Mouse (Mus musculus): ENCODE data around the gene Slc35a1.
"Not testable (repeated sequence)": the region's sequence is repeated elsewhere in the genome, so short reads cannot be mapped to it uniquely, and the experiment has no call there.

The Slc35a1 gene

DNA sequence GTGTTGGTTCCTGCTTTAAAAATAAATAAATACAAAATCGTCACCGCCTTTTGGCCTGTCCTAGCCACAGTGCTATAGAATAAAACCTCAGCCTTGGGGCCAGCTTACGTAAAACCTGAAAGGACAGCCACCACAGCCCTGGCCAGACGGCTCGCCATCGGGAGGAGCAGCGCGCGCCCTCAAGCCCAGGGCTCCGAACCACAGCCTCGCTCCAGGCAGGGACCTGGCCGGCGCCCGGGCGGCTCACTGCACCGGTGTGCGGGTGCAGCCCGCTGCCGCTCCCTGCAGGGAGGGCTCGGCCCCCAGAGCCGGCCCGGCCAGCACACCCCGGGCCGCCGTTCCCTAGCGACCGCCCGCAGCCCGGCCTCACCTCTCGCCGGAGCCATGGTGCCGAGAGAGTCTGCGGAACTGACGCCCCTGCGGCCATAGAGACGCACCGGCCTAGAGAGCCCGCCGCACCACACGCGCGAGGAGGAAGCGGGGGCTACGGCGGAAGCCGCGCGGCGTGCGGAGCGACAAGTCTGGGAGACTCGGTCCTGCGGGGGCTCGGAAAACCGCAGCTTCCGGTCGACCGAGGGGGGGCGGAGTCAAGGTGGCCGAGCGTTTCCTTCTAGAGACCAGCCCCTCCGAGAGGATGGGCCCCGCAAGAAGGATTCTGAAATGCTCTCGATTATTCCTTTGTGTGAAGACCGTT lies at the start of gene Slc35a1:
Gene Slc35a1, minus strand, starts transcription at position 565 of the 694 bp plus-strand sequence.
- peak; percentile 91 for DNase-seq (ENCODE audit: low spot score)

- no peak for DNase-seq (ENCODE audit: low spot score)
These were observed 47.2 kb upstream of the Slc35a1 start for GRCm38 (mm10) chr4:34734461-34734860.

- not testable (repeated sequence) for DNase-seq (ENCODE audit: low spot score)
These were observed 46.2 kb upstream of the Slc35a1 start for GRCm38 (mm10) chr4:34733415-34733814.

- peak; percentile 65 for DNase-seq (ENCODE audit: low spot score)
These were observed 42.7 kb upstream of the Slc35a1 start, which contains the start of gene Cfap206 for GRCm38 (mm10) chr4:34729851-34730341. TSS of gene Cfap206 (minus strand) at chr4:34730206.

DNA sequence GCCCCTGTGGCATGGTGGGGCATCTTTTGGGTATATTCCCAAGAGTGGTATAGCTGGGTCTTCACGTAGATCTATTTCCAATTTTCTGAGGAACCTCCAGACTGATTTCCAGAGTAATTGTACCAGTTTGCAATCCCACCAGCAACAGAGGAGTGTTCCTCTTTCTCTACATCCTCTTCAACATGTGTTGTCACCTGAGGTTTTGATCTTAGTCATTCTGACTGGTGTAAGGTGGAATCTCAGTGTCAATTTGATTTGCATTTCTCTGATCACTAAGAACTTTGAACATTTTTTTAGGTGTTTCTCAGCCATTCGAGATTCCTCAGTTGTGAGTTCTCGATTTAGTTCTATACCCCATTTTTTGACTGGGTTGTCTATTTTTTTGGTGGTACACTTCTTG lies 38.5 kb upstream of the Slc35a1 start:
- not testable (repeated sequence) for DNase-seq (ENCODE audit: low spot score)

- DNase-seq (ENCODE audit: low spot score): no peak
These were observed 37.1 kb upstream of the Slc35a1 start for GRCm38 (mm10) chr4:34724306-34724705.

- DNase-seq (ENCODE audit: low spot score): no peak
These were observed 35.9 kb upstream of the Slc35a1 start for GRCm38 (mm10) chr4:34723186-34723585.

GRCm38 (mm10) chr4:34720127-34720895 lies 33.1 kb upstream of the Slc35a1 start:
- DNase-seq (ENCODE audit: low spot score): no peak

GRCm38 (mm10) chr4:34719421-34719820 lies 32.2 kb upstream of the Slc35a1 start:
- no peak for DNase-seq (ENCODE audit: low spot score)

DNA sequence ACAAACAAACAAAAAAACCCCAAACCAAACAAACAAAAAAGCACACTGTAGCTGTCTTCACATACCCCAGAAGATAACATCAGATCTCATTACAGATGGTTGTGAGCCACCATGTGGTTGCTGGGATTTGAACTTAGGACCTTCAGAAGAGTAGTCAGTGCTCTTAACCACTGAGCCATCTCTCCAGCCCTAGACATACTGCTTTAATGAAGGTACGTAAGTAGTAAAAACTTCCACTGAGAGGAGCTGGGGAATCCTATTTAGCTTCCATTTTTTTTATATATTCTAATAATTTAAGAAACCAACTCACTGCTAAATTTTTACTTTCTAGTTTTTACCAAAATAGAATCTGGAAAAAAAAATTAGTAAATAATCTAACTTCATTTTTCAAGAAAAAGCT lies 27.8 kb upstream of the Slc35a1 start:
- DNase-seq (ENCODE audit: low spot score): no peak

DNA sequence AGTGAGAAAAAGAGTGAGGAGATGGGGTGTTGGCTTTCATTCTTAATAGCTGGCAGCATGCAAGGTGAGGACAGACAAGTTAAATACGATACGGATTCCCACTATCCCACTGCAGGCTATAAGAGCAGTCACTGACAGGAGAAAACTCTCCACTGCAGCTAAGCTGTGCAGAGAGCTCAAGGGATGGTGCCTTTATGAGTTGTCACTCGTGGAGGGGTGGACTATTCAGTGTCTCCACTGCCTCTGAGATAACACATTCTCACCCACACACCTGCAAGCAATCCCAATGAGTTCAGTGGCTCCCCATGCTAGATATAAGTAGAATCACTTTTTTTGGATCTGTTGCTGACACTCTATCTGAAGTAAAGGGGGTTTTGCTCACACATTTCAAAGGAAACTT lies 20.9 kb upstream of the Slc35a1 start:
- DNase-seq (ENCODE audit: low spot score): no peak

DNA sequence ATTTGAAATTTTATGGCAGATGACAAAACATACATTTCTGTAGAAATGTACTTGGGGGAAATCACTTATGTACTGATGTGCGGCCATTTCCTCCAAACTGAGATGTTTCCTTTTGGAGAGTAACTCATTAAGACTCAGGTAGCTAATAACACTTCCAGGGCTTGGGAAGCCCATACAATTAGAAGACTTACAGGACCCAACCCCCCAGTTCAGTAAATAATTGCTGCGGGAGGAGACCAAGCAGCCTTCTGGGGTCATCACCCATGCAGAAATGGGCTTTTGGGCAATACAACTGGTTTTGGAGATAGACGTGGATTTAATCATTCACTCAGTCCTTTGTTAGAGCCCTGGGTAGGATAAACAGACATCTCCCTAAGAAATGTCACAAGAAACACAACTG lies 20.0 kb upstream of the Slc35a1 start:
- DNase-seq (ENCODE audit: low spot score): no peak

- DNase-seq (ENCODE audit: low spot score): no peak
These were observed 15.8 kb upstream of the Slc35a1 start for GRCm38 (mm10) chr4:34703029-34703428.

DNA sequence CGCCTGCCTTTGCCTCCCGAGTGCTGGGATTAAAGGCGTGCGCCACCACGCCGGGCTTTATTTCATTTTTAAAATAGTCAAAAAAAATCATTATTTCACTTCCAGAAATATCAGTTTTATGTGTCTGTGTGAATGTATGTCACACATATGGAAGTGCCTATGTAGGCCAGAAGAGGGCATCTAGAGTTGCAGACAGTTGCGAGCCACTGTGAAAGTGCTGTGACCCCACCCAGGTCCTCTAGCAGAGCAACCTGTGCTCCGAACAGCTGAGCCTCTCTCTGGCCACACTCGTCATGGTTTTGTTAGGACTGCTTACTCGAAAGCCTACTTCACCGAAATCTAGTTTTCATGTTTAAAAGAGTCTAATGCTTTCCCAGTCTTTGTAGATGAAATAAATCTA lies 15.0 kb upstream of the Slc35a1 start:
- DNase-seq (ENCODE audit: low spot score): no peak

DNA sequence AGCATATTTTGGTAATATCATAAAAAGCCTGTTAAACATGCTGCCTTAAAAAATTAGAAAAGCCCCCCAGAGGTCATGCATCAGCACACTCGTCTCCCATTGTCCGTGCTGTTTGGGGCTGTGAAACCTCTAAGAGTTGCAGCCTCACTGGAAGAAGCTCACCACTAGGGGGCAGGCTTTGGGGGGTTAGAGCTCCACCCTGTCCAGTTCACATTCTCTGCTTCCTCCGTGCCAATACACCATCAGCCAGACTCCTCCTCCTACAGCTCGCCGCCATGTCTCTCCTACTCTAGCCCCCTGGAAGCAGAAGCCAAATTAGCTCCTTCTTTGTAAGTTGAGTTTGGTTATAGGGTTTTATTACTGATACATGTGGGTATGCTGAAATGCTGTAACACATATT lies 14.3 kb upstream of the Slc35a1 start:
- no peak for DNase-seq (ENCODE audit: low spot score)

GRCm38 (mm10) chr4:34688021-34688420 lies 783 bp upstream of the Slc35a1 start:
- DNase-seq (ENCODE audit: low spot score): no peak

GRCm38 (mm10) chr4:34680530-34680929 lies 6.7 kb downstream of the Slc35a1 start:
- no peak for DNase-seq (ENCODE audit: low spot score)

DNA sequence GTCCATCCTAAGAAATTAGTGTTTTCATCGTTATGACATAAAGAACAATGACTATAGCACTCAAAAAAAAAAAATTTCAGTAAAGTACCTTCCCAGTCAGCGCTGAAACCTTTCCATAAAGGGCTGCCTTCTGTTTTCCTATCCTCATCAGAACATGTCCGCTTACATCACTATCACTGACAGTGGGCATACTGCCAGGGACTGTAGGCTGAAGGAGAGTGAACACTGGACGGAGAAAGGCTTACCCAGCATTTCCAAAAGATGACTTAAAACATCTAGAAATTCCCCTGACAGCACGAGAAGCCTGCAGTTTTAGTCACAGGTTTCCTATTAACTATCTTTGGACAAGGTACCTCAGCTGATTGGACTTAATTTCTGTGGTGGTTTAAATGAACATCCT lies 13.5 kb downstream of the Slc35a1 start:
- DNase-seq (ENCODE audit: low spot score): no peak

DNA sequence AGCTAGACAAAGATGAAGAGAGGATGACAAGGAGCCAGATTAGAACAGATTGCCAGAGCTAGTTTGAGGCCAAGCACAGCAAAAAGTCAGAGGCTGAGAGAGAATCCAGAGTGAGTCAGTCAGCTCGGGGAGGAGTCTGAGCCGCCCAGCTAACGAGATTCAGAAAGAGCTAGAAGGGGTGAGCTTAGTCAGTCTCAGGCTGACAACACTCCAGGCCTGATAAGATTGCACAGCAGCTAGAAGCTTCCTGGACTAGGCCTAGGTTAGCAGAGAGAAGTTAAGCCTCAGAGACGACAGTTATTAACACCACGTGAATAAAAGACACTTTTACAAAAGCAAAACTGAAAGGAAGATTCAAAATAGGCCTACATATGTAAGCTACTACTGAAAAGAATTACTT lies 19.3 kb downstream of the Slc35a1 start:
- DNase-seq (ENCODE audit: low spot score): no peak

- DNase-seq (ENCODE audit: low spot score): no peak
These were observed 25.3 kb downstream of the Slc35a1 start for GRCm38 (mm10) chr4:34661927-34662326.

GRCm38 (mm10) chr4:34661514-34661913 lies 25.7 kb downstream of the Slc35a1 start:
- DNase-seq (ENCODE audit: low spot score): no peak

GRCm38 (mm10) chr4:34659012-34659411 lies 28.2 kb downstream of the Slc35a1 start:
- DNase-seq (ENCODE audit: low spot score): no peak

DNA sequence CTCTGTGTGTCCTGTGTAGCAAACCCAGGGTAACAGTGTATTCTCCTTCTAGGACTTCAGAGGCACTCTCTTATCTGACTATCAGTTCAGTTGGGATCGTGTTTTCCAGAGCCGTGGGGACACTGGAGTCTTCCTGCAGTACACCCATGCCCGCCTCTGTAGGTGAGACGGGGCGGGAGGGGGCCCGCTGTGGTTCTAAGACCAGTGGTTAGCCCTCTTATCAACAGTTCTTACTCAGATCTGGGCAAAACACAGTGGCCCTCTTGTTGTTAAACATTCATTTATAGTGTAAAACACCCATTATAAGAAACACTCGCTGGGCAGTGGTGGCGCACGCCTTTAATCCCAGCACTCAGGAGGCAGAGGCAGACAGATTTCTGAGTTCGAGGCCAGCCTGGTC lies 31.1 kb downstream of the Slc35a1 start:
- DNase-seq (ENCODE audit: low spot score): no peak
